Mouse (Mus musculus): ENCODE measurements around the gene Colec11.

Colec11 gene

DNA sequence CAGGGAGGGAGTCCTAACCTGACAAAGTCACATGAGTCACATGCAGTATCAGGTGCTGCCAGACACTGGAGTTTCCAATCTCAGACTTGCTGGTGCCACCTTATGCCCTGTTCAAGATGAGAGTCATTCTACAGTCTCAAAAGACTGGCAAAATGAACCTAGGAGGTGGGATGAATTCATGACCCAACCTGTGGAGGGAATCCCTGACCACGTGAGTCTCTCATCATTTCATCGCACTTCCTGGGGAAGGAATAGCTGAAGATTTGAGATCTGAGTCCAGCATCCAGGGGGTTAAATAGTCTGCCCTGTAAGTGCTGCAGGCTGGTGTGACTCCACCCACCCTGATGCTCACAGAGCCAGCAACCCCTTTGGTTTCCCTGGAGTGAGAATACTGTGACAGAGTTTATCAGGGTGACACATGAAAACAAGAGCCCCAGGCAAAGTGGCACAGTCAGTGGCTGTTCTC is 24.6 kb downstream of the Colec11 start:
- no peak for DNase-seq

DNA sequence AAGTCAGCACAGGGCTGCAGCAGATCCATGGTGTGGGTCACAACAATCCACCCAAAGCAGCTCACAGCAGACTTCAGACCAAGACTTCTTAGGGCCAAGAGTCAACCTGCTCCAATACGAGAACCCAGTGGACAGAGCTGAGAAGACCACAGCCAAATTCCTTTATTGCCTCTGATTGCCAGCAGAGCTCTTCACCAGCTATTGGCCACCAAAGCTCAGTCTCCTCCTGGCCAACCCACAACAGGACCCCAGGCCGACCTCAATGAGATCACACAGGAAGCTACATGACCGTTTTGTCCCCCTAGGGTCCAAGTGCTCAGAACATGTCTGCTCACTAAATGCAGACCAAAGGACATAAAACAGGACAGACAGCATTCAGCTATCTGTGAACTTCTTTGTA is 25.1 kb downstream of the Colec11 start:
- no peak for DNase-seq

DNA sequence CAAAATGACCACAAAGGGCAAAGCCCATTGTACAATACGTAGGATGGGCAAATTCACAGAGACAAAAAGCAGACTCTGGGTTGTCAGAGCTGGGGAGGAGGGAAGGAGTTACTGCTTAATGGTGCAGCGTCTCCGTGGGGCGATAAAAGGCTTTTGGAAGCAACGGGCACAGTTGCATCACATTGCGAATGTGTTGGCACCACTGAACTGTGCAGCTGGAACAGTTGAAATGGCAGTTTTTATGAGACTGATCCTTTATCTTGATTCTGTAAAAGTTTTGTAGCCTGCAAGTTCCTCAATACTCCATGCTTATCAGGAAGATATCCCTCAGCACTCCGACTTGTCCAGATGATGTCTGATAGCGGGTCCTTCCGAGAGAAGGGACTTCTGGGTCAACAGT is 25.5 kb downstream of the Colec11 start:
- no peak for DNase-seq

DNA sequence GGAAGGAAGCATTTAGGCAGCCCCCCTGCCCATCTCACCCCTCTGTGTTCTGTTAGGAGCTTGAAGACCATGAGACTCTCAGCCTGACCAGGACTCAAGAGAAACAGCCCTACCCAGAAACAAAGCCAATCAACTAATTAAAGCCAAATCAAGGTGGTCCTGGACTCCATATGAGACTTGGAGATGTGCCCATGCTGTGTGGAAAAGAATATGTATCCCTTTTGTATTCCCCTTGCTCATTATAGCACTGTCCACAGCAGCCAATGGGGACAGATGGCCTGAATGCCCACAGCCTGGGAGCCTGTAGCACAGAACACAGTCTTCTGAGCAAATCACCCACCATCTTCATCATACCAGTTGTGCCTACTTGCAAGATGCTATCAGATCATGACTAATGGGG is 26.3 kb downstream of the Colec11 start:
- no peak for DNase-seq

DNA sequence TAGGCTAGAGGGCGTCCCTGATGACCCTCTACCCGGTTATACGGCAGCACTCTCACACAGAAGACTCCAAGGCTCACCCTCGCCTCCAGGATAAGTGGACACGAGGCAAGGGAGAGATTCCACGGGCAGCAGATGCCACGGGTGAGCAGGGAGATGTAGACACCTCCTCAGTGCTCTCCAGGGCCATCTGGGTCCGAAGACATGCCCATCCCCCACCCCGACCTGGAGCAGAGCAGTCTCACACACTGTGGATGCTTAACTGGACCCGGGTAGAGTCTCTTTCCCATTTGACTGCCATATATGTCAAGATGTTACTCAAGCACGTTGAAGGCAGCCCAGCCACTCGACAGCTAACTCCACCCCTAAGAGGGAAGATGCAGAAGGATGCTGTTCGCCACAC is 32.7 kb downstream of the Colec11 start:
- DNase-seq = no peak

DNA sequence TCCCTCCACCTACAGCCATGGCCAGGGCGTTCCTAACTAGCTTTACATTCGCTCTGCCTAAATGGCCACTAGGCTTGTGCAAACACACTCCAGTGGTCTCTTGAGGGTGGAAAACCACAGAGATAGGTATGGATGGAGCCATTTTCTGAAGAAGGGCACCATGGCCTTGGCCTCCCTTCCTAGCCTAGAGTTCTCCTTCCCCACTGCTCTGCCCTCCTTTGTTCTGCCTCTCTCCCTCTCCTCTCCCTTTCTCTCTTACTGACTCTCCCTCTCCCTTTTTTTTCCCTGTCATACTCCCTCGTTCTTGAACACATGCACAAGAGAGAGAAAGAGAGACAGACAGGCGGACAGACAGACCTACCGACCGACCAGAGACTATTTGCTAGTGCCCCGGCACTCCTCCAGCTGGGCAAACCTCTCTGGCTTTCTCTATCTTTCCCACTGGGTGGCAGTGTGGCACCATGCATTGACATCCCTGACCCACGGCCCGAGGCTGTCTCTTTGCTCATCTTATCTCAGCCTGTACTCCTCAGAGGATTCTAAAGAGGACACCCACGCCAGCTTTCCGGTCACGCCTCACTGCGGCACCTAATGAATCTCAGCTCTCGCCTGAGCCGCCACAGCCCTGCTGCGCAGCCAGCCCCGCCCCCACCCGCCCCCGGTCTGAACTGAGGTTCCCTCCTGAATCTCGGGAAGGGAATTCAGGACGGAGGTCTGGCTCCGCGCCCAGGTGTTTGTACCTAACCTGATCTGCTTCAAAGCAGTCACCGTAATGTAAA is 33.9 kb downstream of the Colec11 start:
- DNase-seq = peak; percentile 89

DNA sequence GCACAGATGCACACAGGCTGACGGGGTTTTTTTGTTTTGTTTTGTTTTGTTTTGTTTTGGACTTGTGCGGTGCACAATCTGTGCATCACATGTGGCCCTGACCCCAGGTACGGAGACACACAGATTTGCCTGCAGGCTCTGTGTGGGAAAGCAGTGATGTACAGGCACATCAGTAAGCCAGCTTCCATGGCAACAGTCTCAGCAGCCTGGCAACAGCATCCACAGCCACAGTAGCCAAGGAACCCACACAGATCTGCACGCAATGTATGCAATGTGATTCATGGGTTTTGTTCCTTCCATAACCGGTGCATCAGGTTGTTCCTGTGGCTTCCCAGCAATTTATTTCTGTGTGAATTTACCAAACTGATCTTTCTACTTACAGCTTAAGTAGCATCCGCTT is 35.2 kb downstream of the Colec11 start:
- peak; percentile 81 for DNase-seq

DNA sequence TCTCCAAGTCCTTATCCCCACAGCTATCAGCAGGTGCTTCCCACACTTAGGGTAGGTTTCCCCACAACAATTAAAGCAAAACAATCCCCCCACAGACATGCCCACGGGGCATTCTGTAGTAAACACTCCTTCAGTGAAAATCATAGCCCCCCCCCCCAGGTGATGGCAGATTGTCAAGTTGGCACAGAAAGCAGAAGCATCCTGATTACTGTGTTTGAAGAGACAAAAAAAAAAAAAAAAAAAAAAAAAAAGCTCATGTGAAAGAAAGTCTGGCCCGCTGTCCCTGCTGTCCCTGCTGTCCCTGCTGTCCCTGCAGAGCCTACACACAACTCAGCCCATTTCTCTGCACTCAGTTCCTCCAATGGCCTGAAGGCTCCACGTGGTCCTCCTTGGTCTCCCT is 39.1 kb downstream of the Colec11 start:
- DNase-seq = no peak

DNA sequence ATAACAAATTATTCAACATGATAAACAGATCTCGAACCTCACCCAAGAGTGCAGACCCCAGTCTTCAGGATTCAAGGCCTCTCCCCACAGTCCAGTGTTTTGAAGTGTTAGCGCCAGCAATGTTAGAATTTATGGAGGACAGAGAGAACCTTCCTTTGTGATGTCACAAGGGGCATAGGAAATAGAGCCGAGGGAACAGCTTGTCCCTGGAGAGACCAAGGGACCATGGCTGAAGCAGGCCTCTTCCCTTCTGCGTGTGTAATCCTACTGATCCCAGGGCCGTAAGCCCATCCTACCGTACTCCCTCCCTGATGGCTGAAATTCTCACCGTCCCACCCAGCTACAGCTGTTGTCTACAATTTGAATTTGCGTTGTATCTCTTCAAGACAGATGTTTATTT is 40.8 kb downstream of the Colec11 start, which contains the start of gene Allc:
Gene Allc, minus strand, starts transcription at position 101 of the 400 bp plus-strand sequence.
- no peak for DNase-seq

DNA sequence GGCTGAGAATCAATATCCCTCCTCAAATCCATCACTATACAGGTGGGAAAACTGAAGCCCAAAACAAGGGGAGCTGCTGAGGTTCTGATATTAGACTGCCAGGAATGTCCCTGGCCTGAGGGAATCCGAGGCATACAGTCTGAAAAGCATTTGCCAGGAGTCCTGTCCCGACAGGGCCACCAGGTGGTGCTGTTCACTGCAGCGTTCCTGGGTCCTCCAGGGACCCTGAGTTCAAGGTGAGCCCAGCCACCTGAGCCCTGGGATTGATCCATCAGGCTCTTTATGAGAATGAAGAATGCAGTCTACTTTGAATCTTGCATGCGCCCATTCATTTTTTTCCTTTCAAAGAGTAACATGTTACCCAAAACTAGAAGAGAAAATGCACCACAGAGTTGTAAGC is 44.0 kb downstream of the Colec11 start:
- no peak for DNase-seq

DNA sequence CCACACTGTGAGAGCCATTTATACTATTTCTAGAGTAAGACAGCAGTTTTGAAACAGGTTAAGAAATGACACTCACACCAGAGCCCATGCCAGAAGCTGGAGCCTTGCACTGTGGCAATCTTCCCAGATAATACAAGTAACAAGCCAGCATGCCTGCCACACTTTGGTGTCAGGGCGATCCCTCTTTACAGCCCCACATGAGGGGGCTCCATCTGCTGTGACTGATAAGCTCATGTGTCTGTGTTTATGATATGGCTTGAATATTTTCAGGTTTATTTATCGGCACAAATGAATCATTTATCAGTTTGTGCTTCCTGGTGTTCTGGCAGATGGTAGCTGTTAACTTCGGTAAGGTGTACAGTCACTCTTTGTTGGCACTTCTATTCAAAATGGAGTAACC is 45.0 kb downstream of the Colec11 start:
- no peak for DNase-seq

DNA sequence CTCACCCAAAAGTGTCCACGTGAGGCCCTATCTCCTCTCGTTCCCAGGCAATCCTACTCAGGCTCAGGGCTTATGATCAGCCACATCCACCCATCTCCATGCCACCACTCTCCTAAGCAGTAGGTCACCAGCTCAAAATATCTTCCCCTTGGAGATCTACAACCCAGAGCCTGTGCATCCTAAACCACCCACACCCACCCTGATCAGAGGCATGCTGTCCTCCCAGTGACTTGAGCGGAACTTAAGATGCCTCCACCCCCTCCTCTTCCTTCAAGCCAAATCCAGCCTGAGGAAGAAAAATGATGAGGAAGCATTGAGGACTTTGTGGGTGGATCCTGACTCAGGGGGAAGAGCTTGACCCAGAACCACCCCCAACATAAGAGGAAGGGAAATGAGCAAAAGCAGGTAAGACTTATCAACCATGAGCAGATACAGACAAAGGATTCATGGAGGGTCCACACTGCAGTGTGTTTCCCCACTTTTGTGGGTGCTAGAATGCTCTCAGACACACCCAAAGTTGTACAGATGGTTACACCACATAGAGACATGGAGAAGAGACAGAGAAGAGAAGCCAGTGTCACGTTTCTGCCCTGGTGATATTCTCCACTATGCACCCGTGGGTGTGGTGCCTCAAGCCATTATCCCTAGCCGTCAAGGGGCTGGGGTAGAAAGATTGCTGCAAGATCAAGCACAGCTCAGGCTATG is 47.7 kb downstream of the Colec11 start:
- no peak for DNase-seq

DNA sequence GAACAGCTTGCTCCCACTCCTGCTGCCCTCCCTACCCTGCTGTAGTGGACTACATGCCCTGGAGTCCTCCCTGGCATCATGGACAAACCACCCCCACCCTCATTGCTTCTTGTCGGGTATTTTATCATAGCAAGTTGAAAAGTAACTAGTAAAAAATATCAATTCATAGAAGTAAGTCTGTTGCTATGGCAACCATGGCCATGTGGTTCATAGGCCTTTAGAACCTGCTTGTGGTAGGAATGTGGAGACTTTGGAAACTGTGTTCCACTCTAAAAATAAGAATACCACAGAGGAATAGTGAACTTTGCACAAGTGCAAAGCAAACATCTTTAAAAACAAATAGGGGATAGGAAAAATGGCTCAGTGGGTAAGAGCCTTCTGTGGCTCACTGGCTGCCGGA is 50.9 kb downstream of the Colec11 start:
- DNase-seq = no peak

DNA sequence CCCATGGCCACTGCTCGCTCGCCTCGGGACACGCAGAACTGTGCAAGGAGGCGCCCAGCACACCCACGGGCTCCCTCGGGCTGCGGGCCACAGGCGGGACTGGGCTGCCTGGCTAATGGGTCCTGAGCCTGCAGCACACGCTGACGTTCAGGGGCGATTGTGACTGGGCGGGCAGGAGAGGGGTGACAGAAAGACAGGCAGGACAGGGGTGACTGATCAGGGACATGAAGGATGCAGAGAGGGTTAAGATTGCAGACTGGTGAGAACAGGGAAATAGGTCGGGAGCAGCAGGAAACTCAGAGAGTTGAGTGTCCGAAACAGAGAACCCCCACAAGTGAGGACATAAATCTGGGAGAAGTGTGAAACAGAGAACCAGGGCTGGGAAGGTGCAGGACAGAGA is 70.9 kb downstream of the Colec11 start, which contains the start of gene Dcdc2c:
Gene Dcdc2c, minus strand, starts transcription at position 101 of the 400 bp plus-strand sequence.
- DNase-seq = no peak

DNA sequence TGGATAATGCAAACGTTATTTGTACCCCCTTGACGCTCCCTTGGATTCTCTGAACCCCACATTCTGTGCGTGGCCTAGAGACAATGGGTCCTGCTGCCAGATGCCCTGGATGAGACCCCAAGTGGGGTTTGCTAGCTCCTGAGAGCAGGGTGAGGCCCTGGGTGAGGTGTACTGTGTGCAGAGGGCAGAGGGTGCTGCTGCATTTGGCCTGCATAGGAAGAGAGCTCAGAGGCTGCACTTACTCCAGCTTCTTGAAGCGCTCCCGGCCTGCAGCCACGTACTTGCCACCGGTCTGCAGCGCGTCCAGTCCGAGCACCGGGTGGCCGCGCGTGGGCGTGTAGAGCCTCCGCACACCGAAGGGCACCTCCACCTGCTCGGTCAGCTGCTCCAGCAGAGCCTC is 71.4 kb downstream of the Colec11 start:
- no peak for DNase-seq

DNA sequence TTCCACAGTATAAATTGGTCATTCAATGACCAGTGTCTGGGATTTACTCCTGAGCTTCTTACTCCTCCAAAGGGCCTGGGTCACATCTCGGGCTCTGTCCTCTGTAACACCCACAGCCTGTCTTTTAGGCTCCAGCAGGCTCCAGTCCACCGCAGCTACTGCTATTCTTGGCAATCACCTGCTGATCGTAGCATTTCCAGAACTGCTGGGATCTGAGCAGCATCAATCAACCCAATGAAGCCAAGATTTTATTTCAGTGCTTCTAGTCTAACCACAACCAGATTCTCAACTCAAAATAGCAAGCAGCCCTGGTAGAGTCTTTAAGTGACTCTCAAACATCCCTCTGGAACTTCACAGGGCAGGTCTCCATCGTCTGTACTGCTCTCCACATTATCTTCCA is 74.3 kb downstream of the Colec11 start:
- DNase-seq = no peak
